Mouse (Mus musculus) heart, adult 2 months (tissue): Measurements from ENCODE around the gene Anapc15.

Experiments used
- CTCF ChIP-seq: fragments of 200-600 bp; IDR thresholded peaks from 2 replicates; pipeline ENCODE4 v1.8.1; 2022; ENCODE audit warnings: antibody characterized with exemption, mild to moderate bottlenecking, moderate library complexity
- EP300 ChIP-seq: fragments of 200-500 bp; IDR thresholded peaks from 2 replicates; pipeline ENCODE4 v1.6.1; 2011; ENCODE audit warnings: low read depth, low read length, control low read depth; ENCODE audit not compliant: insufficient read depth
- POLR2A ChIP-seq: fragments of 200-500 bp; IDR thresholded peaks from 2 replicates; pipeline ENCODE4 v1.6.1; 2011; ENCODE audit warnings: mild to moderate bottlenecking, low read depth, low read length, control low read depth; ENCODE audit not compliant: insufficient read depth

GRCm38 (mm10) chr7:101900331-101901097 lies 37.0 kb downstream of the Anapc15 start:
- TF ChIP-seq CTCF (no peak), EP300 (no peak), POLR2A (no peak)
